Mouse (Mus musculus) heart, adult 18-20 months (tissue): ENCODE measurements around the gene Prkce. TPM values are rescaled to one million over a fixed set of nuclear protein-coding genes. Genes with fewer than 3 reads are reported as not detected.

ENCODE experiments used
- DNase-seq, 2 experiments: peaks; one replicate each; pipeline ENCODE4 v3.0.0; 2021 to 2022; ENCODE audit warnings: mixed read lengths in 1 of 2
- total RNA-seq, 2 experiments: library from RNA; stranded (reverse); gene quantifications; 2 replicates each; pipeline ENCODE4 v1.2.3; 2021

Prkce gene
- total RNA-seq, 2 experiments from 2014 or later: 26.1 to 27.0 TPM

- DNase-seq: peak in 1 of 2 experiments; percentile 14
Observed at GRCm38 (mm10) chr17:86559206-86559891, 391.8 kb downstream of the Prkce start.

- DNase-seq: no peak
Observed at GRCm38 (mm10) chr17:86560499-86560898, 392.9 kb downstream of the Prkce start.

GRCm38 (mm10) chr17:86570491-86570890 is 402.9 kb downstream of the Prkce start:
- DNase-seq: no peak

- DNase-seq: no peak
Observed at GRCm38 (mm10) chr17:86571266-86571665, 403.7 kb downstream of the Prkce start.

DNA sequence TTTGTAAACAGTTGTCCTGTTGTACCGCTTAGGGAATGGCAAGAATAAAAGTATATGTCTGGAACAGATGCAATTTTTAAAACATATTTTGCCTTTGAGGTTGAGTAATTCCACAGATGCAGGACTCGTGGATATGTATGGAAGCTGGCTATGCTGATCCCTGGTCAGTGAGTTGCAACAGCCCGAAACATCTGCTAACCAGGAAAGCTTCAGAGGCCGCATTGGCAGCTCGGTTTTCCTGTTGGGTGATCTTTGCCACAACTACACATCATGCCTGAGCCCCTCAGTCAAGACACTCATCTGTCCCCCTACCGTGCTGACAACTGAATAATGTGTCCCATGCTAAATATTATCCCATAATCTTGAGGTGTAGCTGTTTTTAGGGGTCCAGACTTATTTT is 404.6 kb downstream of the Prkce start:
- no peak for DNase-seq

DNA sequence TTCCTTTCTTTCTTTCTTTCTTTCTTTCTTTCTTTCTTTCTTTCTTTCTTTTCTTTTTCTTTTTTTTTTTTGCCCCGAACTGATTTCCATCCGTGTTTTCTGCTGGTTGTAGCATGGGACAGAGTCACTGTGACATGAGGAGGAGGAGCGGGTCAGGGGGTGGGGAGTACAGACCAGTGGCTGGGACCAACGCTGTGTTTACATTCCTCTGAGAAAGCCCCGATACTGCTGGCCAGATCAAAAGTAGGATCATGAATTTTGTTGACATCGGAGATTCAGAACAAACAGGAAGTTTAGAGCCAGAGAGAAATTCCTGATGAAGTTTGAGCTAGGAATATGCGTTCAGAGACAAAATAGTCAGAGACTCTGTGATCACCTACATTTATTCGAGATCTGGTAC is 405.0 kb downstream of the Prkce start:
- DNase-seq: no peak

DNA sequence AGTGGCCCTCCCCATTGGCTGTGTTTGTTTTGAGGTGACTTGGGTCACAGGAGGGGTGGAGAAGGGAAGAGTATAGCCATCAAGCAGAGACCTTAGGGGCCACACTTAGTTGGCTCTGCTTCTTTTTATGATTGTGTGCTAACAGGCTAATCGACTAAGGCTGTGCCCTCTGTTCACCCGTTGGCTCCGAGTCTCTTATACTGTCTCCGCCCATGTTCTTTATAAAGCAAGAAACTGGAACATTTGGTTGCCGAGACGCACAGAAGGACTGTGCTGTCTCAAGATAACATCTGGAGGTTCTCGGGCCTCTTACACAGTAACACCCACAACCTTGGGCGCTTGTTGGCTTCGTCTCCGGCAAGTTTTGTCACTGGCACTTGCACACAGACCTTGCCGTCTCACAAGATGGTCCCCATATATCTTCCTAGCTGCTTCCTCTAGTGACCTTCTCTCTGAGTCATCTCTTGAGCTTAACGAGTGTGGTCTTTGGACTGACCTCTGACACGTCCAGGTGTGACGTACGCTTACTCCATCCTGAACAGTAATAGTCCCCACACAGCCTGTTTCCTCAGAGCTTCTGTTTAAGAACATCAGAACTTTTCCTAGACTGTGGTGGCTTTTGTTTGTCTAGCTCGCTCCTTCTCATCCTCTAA is 406.1 kb downstream of the Prkce start:
- no peak for DNase-seq

- DNase-seq: no peak
Observed at GRCm38 (mm10) chr17:86580724-86581123, 413.1 kb downstream of the Prkce start.

GRCm38 (mm10) chr17:86582341-86582740 is 414.8 kb downstream of the Prkce start:
- DNase-seq: peak; percentile 53 to 57

GRCm38 (mm10) chr17:86586441-86586840 is 418.9 kb downstream of the Prkce start:
- DNase-seq: no peak

DNA sequence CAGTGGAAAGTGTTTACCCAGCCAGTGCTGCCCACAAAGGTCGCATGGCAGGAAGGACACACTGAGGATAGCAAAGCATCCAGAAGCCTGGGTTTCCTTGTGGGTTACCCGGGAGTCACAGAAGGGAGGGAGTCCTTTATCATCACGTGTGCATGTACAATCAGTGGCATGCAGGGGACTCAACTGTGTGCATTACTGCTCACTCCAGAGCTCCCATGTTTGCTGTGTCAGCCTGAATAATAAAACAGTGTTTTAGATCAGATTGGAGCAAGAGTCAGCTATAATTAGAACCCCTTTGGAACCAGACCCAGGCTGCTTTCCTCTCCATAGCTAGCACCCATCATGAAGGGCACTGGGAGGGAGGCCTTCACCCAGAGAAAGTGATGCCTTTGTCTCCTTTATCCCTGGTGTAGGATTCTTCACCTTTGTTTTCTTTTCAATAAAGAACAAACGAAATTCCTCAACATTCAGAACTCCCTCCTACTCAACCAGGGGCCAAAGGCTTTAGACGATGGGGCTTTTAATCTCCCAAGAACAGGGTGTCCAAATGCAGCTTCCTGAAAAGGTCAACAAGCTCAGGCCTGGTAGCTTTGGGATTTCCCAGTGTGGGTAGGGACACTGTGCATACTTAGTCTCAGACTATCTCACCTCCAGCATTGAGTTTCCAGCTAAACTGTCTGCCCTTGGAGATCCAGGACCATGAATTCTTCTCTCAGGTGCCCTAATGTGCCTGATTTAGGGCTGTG is 421.3 kb downstream of the Prkce start:
- DNase-seq: peak; percentile 46 to 52

DNA sequence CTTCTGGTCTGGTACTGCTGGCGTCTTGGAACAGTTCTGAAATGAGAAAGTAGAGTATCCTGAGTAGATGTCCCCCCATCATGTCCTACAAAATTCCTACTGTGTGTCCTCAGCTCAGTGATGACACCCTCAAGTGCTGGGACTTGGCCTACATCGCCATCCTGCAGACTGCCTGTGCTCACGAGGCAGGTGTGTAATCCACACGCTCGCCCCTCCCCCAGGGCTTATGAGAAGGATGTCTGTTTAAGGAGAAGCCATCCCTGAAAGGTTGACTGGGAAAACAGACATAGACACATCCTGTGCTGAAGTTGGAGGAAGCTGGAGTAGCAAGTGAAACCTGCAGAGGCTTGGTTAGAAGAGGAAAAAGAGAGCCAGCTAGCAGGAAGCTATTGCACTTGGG is 422.1 kb downstream of the Prkce start:
- no peak for DNase-seq

GRCm38 (mm10) chr17:86591241-86591640 is 423.7 kb downstream of the Prkce start:
- DNase-seq: no peak

DNA sequence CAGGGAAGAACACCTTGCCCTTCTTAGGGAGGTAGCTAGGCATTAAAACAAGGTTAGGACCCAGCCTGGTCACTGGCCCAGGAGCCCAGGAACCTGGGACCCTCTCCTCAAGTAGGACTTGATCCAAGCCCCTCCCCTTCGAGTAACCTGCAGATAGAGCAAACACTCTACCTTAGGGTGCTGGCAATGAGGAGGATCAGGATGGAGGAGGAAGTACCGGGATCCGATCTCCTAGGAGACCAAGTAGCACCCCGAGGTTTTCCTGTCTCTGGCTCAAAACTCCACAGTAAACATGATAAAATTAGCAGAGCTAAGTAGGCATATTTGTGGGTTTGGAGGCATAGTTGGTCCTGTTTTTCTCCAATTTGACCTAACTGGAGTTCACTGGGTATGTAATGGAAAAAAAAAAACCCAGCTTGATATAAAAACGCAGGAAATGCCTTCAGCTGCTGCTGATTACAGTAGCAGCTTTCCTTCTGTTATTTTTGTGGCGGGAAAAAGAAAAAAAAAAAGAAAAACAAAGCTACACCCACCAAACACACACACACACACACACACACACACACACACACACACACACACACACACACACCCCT is 425.5 kb downstream of the Prkce start:
- peak in 1 of 2 experiments; percentile 45 for DNase-seq

DNA sequence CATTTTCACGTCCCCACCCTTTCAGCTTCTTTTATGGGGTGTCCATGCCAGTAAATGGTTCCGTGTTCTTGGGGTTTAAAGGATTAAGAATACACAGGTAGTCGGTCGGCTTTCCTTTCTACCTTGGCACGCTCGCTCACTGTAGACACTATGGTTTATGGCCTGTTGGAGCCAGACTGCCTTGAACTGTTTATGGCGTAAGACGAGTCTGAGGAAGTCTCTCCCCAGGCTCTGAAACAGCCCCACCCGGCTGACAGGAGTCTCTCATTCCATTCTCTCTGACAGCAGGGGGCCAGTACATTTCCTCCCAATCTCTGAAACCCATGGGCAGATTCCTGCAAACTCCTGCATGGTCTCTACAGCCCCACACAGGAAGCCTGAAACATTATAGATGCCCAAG is 427.9 kb downstream of the Prkce start:
- DNase-seq: no peak

- DNase-seq: no peak
Observed at GRCm38 (mm10) chr17:86601116-86601515, 433.5 kb downstream of the Prkce start.

DNA sequence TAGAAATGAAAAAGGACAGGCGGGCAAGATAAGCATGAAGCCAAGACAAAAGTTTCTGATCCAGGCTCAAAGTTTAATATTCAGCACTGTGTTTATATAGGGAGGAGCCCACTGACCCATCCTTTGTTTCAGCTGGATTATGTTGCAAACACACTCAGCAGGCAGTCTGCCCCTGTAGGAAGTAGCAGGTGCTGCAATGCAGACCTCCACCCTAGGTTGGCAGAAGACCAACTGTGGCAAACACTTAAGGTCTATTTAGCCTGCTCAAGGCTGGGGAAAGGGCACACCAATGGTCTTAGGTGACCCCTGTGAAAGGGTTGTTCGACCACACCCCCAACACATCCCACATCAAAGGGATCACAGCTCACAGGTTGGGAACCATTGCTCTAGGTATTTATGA is 434.3 kb downstream of the Prkce start:
- DNase-seq: no peak

GRCm38 (mm10) chr17:86603848-86604444 is 436.4 kb downstream of the Prkce start:
- no peak for DNase-seq

GRCm38 (mm10) chr17:86607981-86608380 is 440.4 kb downstream of the Prkce start:
- peak in 1 of 2 experiments; percentile 18 for DNase-seq

DNA sequence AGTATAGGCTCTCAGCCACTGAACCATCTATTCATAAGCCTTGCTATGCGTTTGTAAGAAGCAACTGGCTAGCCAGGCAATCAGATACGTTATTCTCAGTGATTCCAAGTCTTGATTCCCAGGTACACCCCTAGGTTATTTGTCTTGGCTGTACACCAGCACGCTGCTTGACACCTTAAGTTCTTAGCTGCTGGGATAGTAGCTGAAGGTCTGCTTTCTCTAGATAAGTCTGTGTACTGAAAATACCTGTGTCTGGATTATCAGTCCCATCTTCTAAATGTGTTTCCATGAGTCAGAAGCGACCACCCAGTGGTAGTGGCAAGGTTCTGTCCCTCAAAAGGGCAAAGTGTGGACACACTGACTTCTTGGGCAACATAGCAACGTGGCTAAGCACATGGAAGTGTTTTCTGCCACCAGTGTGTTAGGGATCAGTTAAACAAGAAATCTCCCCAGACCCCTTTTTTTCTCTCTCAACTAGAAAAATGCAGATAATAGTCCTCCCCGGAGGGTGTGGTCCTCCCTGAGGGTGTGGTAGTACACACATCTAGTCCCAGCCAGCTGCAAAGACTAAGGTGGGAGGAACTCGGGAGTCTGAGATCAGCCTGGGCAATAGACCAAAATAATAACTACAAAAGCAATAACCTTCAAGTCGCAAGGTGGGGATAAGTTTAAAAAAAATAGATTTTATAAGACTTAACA is 442.8 kb downstream of the Prkce start:
- DNase-seq: peak in 1 of 2 experiments; percentile 31

- DNase-seq: no peak
Observed at GRCm38 (mm10) chr17:86611772-86612171, 444.2 kb downstream of the Prkce start.
